Mouse (Mus musculus) heart, embryonic 11.5 days (tissue): Measurements from ENCODE around the gene Dqx1. TPM values are rescaled to one million over a fixed set of nuclear protein-coding genes. Genes with fewer than 3 reads are reported as not detected.

Experiments
- ATAC-seq: fragments of 200-750 bp; cut with Nextera tagmentation; replicated peaks from 2 replicates; pipeline ENCODE4 v1.8.0; 2017; ENCODE audit warnings: moderate library complexity; ENCODE audit not compliant: insufficient number of reproducible peaks, low FRiP score, low TSS enrichment
- H3K27ac ChIP-seq: fragments of 300-500 bp; sonication (generic); 2 replicates; pipeline ENCODE4 v1.5.1; 2014; ENCODE audit warnings: mild to moderate bottlenecking, low read depth, low read length
- H3K27me3 ChIP-seq: fragments of 300-500 bp; sonication (generic); 2 replicates; pipeline ENCODE4 v1.6.1; 2014; ENCODE audit warnings: mild to moderate bottlenecking, low read length, mixed read lengths; ENCODE audit not compliant: control insufficient read depth, insufficient read depth
- H3K36me3 ChIP-seq: fragments of 300-500 bp; sonication (generic); 2 replicates; pipeline ENCODE4 v1.6.1; 2014; ENCODE audit warnings: mild to moderate bottlenecking, low read length, moderate library complexity, mixed read lengths; ENCODE audit not compliant: control insufficient read depth, insufficient read depth
- H3K4me1 ChIP-seq: fragments of 300-500 bp; sonication (generic); 2 replicates; pipeline ENCODE4 v1.6.1; 2014; ENCODE audit warnings: low read length; ENCODE audit not compliant: control insufficient read depth, insufficient read depth
- H3K4me2 ChIP-seq: fragments of 300-500 bp; sonication (generic); 2 replicates; pipeline ENCODE4 v1.6.1; 2014; ENCODE audit warnings: mild to moderate bottlenecking, moderate library complexity
- H3K4me3 ChIP-seq: fragments of 300-500 bp; sonication (generic); 2 replicates; pipeline ENCODE4 v1.5.1; 2014; ENCODE audit warnings: low read depth, low read length
- H3K9ac ChIP-seq: fragments of 300-500 bp; sonication (generic); 2 replicates; pipeline ENCODE4 v1.6.1; 2014; ENCODE audit warnings: mild to moderate bottlenecking, low read depth, low read length, moderate library complexity
- H3K9me3 ChIP-seq: fragments of 300-500 bp; sonication (generic); replicated peaks from 2 replicates; pipeline ENCODE4 v1.6.1; 2016; ENCODE audit warnings: low read length; ENCODE audit not compliant: control insufficient read depth
- WGBS: fragments of 180-500 bp; shearing (Covaris S2); extraction: QIAGEN DNeasy Blood & Tissue Kit; methylation state at CpG from one replicate; pipeline ENCODE4 v1.1.7; 2014; ENCODE audit not compliant: insufficient replicate concordance; 5-methylcytosine and 5-hydroxymethylcytosine counted together
- microRNA counts: library from miRNA; unstranded; fragments of <30 nt; microRNA quantifications from one replicate; lab custom pipeline; 2015
- microRNA-seq: library from miRNA; unstranded; fragments of <30 nt; microRNA quantifications from one replicate; pipeline ENCODE4, GENCODE M21; 2016; ENCODE audit warnings: borderline number of aligned reads
- polyA plus RNA-seq: library from polyadenylated mRNA; unstranded; fragments of >200 nt; fragmentation: Nextera tagmentation; extraction: Ambion mirVana; gene quantifications from 2 replicates; pipeline ENCODE4 v1.2.1, GENCODE M21; 2014

Gene Dqx1
- polyA plus RNA-seq, 1 experiment from 2014 or later: 0.24 TPM

- ATAC-seq: 0 out of 2 replicates have a peak, but pooled peaks have one; percentile 17
- peak overlapping the region; percentile 65 for H3K4me3 ChIP-seq
- H3K4me2 ChIP-seq: peak overlapping the region; percentile 89
- H3K9ac ChIP-seq: peak overlapping the region; percentile 87
- 2% methylated on average over 29 of the region's 48 CpGs for WGBS
- H3K9me3 ChIP-seq: no peaks in the 10 kb centered on the region
- peak overlapping the region; percentile 87 for H3K27ac ChIP-seq
- H3K27me3 ChIP-seq: no peaks in the 10 kb centered on the region
- peaks cover 22% of the 10 kb centered on the region for H3K36me3 ChIP-seq
- H3K4me1 ChIP-seq: peaks cover 28% of the 10 kb centered on the region
Observed at GRCm38 (mm10) chr6:83115682-83116372, 58.2 kb downstream of the Dqx1 start.

DNA sequence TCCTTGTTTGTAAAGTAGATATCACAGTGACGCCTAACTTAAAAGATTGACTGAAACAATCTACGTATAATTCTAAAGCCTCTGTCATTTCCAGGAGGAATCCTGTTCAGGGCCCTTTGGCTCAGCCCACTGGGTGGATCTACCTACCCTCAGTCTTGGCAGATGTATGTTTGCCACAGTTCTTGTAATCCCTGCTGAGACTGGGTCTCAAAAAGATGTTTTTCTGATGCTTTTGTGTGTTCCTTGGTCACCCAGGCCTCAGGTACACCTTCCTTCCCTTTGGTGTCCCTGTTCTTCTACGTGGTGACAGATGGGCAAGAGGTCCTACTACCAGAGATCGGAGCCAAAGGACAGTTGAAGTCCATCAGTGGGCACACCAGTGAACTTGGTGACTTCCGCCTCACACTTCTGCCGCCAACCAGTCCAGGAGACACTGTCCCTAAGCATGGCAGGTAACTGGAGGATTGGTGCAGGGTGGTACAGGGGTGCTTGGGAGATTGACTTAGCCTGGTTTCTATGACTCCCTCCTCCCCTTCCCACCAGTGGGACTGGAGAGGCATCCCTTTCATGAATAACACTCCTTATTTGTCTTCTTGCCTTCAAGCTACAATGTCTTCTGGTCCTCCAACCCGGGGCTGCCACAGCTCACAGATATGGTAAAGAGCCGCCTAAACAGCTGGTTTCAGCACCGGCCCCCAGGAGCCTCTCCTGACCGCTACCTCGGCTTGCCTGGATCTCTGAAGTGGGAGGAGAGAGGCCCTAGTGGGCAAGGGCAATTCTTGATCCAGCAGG, 58.9 kb downstream of the Dqx1 start:
- peak overlapping the region; percentile 87 for H3K9ac ChIP-seq
- H3K4me3 ChIP-seq: peak overlapping the region; percentile 65
- 0 out of 2 replicates have a peak overlapping the region, but pooled peaks have one; percentile 87 for H3K27ac ChIP-seq
- no peak for ATAC-seq
- peak overlapping the region; percentile 89 for H3K4me2 ChIP-seq
- H3K4me1 ChIP-seq: peaks cover 26% of the 10 kb centered on the region
- H3K9me3 ChIP-seq: no peaks in the 10 kb centered on the region
- H3K36me3 ChIP-seq: peaks cover 22% of the 10 kb centered on the region
- WGBS: 76% methylated on average over 11 of the region's 11 CpGs
- H3K27me3 ChIP-seq: no peaks in the 10 kb centered on the region

MicroRNAs encoded within 50 kb of the gene (microRNA counts, 519-probe panel; counts per million panel counts)
- 32.2 counts per million for microRNA mmu-miR-3470a+mmu-miR-3470b (lab: Ali Mortazavi, UCI)

Small RNAs within 50 kb of the gene (microRNA-seq; reads per million reads assigned to microRNA genes)
- gene Mir3470a: not detected
- gene Mir7040: 0.20 reads per million

Other genes starting within 250 kb of the Dqx1 start
- gene Sema4f, start 118.1 kb upstream of the Dqx1 start, polyA plus RNA-seq: 0.04 and 0.15 TPM in 2 replicates
- 0.70 and 1.1 TPM in 2 replicates for gene M1ap, start 110.9 kb upstream of the Dqx1 start, polyA plus RNA-seq
- 6.3 and 6.8 TPM in 2 replicates for gene Dok1, start 24.4 kb upstream of the Dqx1 start, polyA plus RNA-seq
- gene Loxl3, start 23.7 kb upstream of the Dqx1 start, polyA plus RNA-seq: 4.5 and 5.7 TPM in 2 replicates
- gene Aup1, start 3.3 kb upstream of the Dqx1 start, polyA plus RNA-seq: 99.8 and 109 TPM in 2 replicates
- 41.8 and 43.3 TPM in 2 replicates for gene Htra2, start 2.6 kb upstream of the Dqx1 start, polyA plus RNA-seq
- gene Tlx2, start 12.4 kb downstream of the Dqx1 start, polyA plus RNA-seq: 0.23 TPM in 1 of 2 replicates, not detected in the other
- gene Pcgf1, start 20.0 kb downstream of the Dqx1 start, polyA plus RNA-seq: 15.1 and 17.0 TPM in 2 replicates
- 0.46 and 0.52 TPM in 2 replicates for gene Lbx2, start 28.5 kb downstream of the Dqx1 start, polyA plus RNA-seq
- gene Ccdc142, start 43.8 kb downstream of the Dqx1 start, polyA plus RNA-seq: 0.97 and 2.1 TPM in 2 replicates
- gene Gm42688, start 43.8 kb downstream of the Dqx1 start, polyA plus RNA-seq: 1.1 and 1.2 TPM in 2 replicates
- gene Mrpl53, start 51.2 kb downstream of the Dqx1 start, polyA plus RNA-seq: 138 and 144 TPM in 2 replicates
- 19.1 and 19.8 TPM in 2 replicates for gene Mogs, start 57.7 kb downstream of the Dqx1 start, polyA plus RNA-seq
- 76.0 and 87.2 TPM in 2 replicates for gene Wbp1, start 63.7 kb downstream of the Dqx1 start, polyA plus RNA-seq
- gene Ino80b, start 67.6 kb downstream of the Dqx1 start, polyA plus RNA-seq: 11.1 and 12.2 TPM in 2 replicates
- gene Rtkn, start 77.6 kb downstream of the Dqx1 start, polyA plus RNA-seq: 10.8 and 12.4 TPM in 2 replicates
- 4.5 and 6.9 TPM in 2 replicates for gene Wdr54, start 98.6 kb downstream of the Dqx1 start, polyA plus RNA-seq
- gene 1700003E16Rik, start 98.6 kb downstream of the Dqx1 start, polyA plus RNA-seq: 0.14 and 0.27 TPM in 2 replicates
- 49.7 and 61.1 TPM in 2 replicates for gene Dctn1, start 108.1 kb downstream of the Dqx1 start, polyA plus RNA-seq
- 0.21 and 0.38 TPM in 2 replicates for gene Slc4a5, start 162.0 kb downstream of the Dqx1 start, polyA plus RNA-seq